Mouse (Mus musculus): ENCODE data around the gene Tigd2. TPM values are rescaled to one million over a fixed set of nuclear protein-coding genes. Genes with fewer than 3 reads are reported as not detected.

Tigd2 gene
- polyA plus RNA-seq (2012; rRNA removed): 3.7 and 4.3 TPM in 2 replicates

GRCm38 (mm10) chr6:59208685-59209298 is at the start of gene Tigd2:
TSS of gene Tigd2 (plus strand) at chr6:59208870.

Other genes starting within 250 kb of the Tigd2 start
- gene Fam13a, start 184.3 kb upstream of the Tigd2 start, polyA plus RNA-seq (2012; rRNA removed): 3.9 and 4.0 TPM in 2 replicates
- 0.61 and 0.76 TPM in 2 replicates for gene Gprin3, start 217.4 kb downstream of the Tigd2 start, polyA plus RNA-seq (2012; rRNA removed)

All from central nervous system, embryonic 14 days (tissue).